Mouse (Mus musculus) small intestine, adult 2 months (tissue): ENCODE data around the gene Pgm2l1. TPM values are rescaled to one million over a fixed set of nuclear protein-coding genes. Genes with fewer than 3 reads are reported as not detected.

Experiments used
- H3K27ac ChIP-seq: fragments of 200-500 bp; 2 replicates; pipeline ENCODE4 v1.5.1; 2012; ENCODE audit warnings: low read depth, low read length, control low read depth, inconsistent platforms; ENCODE audit not compliant: insufficient read depth
- H3K27me3 ChIP-seq: fragments of 200-500 bp; 2 replicates; pipeline ENCODE4 v1.6.1; 2012; ENCODE audit warnings: mild to moderate bottlenecking, moderate library complexity, low read length, inconsistent platforms; ENCODE audit not compliant: control insufficient read depth, insufficient read depth
- H3K36me3 ChIP-seq: fragments of 200-500 bp; 2 replicates; pipeline ENCODE4 v1.6.1; 2012; ENCODE audit warnings: mild to moderate bottlenecking, low read length, control low read depth, inconsistent platforms; ENCODE audit not compliant: control insufficient read depth, insufficient read depth
- H3K4me1 ChIP-seq: fragments of 200-500 bp; 2 replicates; pipeline ENCODE4 v1.6.1; 2012; ENCODE audit warnings: low read length, inconsistent platforms, mixed read lengths; ENCODE audit not compliant: control insufficient read depth, insufficient read depth, insufficient read length
- H3K4me3 ChIP-seq: fragments of 200-500 bp; 2 replicates; pipeline ENCODE4 v1.5.1; 2012; ENCODE audit warnings: low read depth, mild to moderate bottlenecking, control low read depth, inconsistent platforms, low read length, moderate library complexity
- CTCF ChIP-seq: fragments of 200-500 bp; IDR thresholded peaks from 2 replicates; pipeline ENCODE4 v1.5.1; 2012; ENCODE audit warnings: low read depth, mild to moderate bottlenecking, control low read depth, inconsistent platforms, low read length, moderate library complexity, mixed read lengths; ENCODE audit not compliant: insufficient replicate concordance, insufficient read length; ENCODE audit errors: extremely low read depth
- POLR2A ChIP-seq: fragments of 200-500 bp; IDR thresholded peaks from 2 replicates; pipeline ENCODE4 v1.6.1; 2012; ENCODE audit warnings: low read depth, mild to moderate bottlenecking, control low read depth, inconsistent platforms, low read length, moderate library complexity
- WGBS: fragments of 180-500 bp; shearing (Covaris S2); methylation state at CpG from one replicate; pipeline ENCODE4 v1.1.7; 2018; 5-methylcytosine and 5-hydroxymethylcytosine counted together
- polyA plus RNA-seq: library from polyadenylated mRNA; depleted of rRNA; stranded (reverse); fragments of >200 nt; gene quantifications from 2 replicates; pipeline ENCODE4 v1.2.3, GENCODE M21; 2012

Pgm2l1 gene
- polyA plus RNA-seq, 1 experiment = 1.5 TPM

GRCm38 (mm10) chr7:100204871-100205270 is 22.3 kb upstream of the Pgm2l1 start:
- Histone ChIP-seq H3K27ac (no peak overlapping the region), H3K27me3 (no peaks in the 10 kb centered on the region), H3K36me3 (no peaks in the 10 kb centered on the region), H3K4me3 (no peak overlapping the region), H3K4me1 (no peaks in the 10 kb centered on the region)
- TF ChIP-seq POLR2A = no peak
- WGBS = 90% methylated on average over 6 of the region's 6 CpGs

- no peaks in the 10 kb centered on the region for H3K4me1 ChIP-seq
- no peak overlapping the region for H3K4me3 ChIP-seq
- no peaks in the 10 kb centered on the region for H3K36me3 ChIP-seq
- no peaks in the 10 kb centered on the region for H3K27me3 ChIP-seq
- no peak for TF ChIP-seq POLR2A
- no peak for TF ChIP-seq CTCF
- WGBS = 89% methylated on average over 2 of the region's 2 CpGs
- no peak overlapping the region for H3K27ac ChIP-seq
These were observed 21.1 kb upstream of the Pgm2l1 start for GRCm38 (mm10) chr7:100206144-100206543.

- H3K4me1 ChIP-seq = no peaks in the 10 kb centered on the region
- no peaks in the 10 kb centered on the region for H3K27me3 ChIP-seq
- H3K27ac ChIP-seq = no peak overlapping the region
- no peaks in the 10 kb centered on the region for H3K36me3 ChIP-seq
- no peak overlapping the region for H3K4me3 ChIP-seq
- TF ChIP-seq POLR2A (no peak), CTCF (no peak)
These were observed 19.3 kb upstream of the Pgm2l1 start for GRCm38 (mm10) chr7:100207886-100208285.

GRCm38 (mm10) chr7:100214310-100214709 is 12.9 kb upstream of the Pgm2l1 start:
- H3K27me3 ChIP-seq = no peaks in the 10 kb centered on the region
- no peaks in the 10 kb centered on the region for H3K4me1 ChIP-seq
- TF ChIP-seq CTCF (no peak), POLR2A (no peak)
- WGBS = 74% methylated on average over 4 of the region's 4 CpGs
- no peak overlapping the region for H3K27ac ChIP-seq
- no peak overlapping the region for H3K4me3 ChIP-seq
- H3K36me3 ChIP-seq = no peaks in the 10 kb centered on the region

GRCm38 (mm10) chr7:100215116-100215732 is 12.0 kb upstream of the Pgm2l1 start:
- H3K4me1 ChIP-seq = no peaks in the 10 kb centered on the region
- H3K27me3 ChIP-seq = no peaks in the 10 kb centered on the region
- no peak overlapping the region for H3K4me3 ChIP-seq
- no peaks in the 10 kb centered on the region for H3K36me3 ChIP-seq
- H3K27ac ChIP-seq = no peak overlapping the region
- WGBS = 52% methylated on average over 6 of the region's 6 CpGs
- TF ChIP-seq CTCF = no peak
- TF ChIP-seq POLR2A = no peak

GRCm38 (mm10) chr7:100215976-100216375 is 11.2 kb upstream of the Pgm2l1 start:
- TF ChIP-seq CTCF (no peak), POLR2A (no peak)
- H3K4me1 ChIP-seq = no peaks in the 10 kb centered on the region
- WGBS = 69% methylated on average over 10 of the region's 10 CpGs
- H3K27me3 ChIP-seq = no peaks in the 10 kb centered on the region
- no peaks in the 10 kb centered on the region for H3K36me3 ChIP-seq
- H3K4me3 ChIP-seq = no peak overlapping the region
- no peak overlapping the region for H3K27ac ChIP-seq

- no peaks in the 10 kb centered on the region for H3K36me3 ChIP-seq
- no peaks in the 10 kb centered on the region for H3K4me1 ChIP-seq
- no peak overlapping the region for H3K27ac ChIP-seq
- H3K27me3 ChIP-seq = no peaks in the 10 kb centered on the region
- TF ChIP-seq CTCF = no peak
- no peak for TF ChIP-seq POLR2A
- no peak overlapping the region for H3K4me3 ChIP-seq
- WGBS = 76% methylated on average over 9 of the region's 9 CpGs
These were observed 10.3 kb upstream of the Pgm2l1 start for GRCm38 (mm10) chr7:100216601-100217565.
